Mouse (Mus musculus) heart, adult 2 months (tissue): ENCODE results near the gene Kng1.

Experiments
- CTCF ChIP-seq: fragments of 200-600 bp; IDR thresholded peaks from 2 replicates; pipeline ENCODE4 v1.8.1; 2022; ENCODE audit warnings: antibody characterized with exemption, mild to moderate bottlenecking, moderate library complexity
- EP300 ChIP-seq: fragments of 200-500 bp; IDR thresholded peaks from 2 replicates; pipeline ENCODE4 v1.6.1; 2011; ENCODE audit warnings: low read depth, low read length, control low read depth; ENCODE audit not compliant: insufficient read depth

- TF ChIP-seq CTCF (no peak), EP300 (peak; percentile 7; the same call in 1 of the 2 replicates)
Observed at GRCm38 (mm10) chr16:23107946-23108759, 50.5 kb downstream of the Kng1 start.
